Mouse (Mus musculus): ENCODE results near the gene Ncdn.

Ncdn gene

DNA sequence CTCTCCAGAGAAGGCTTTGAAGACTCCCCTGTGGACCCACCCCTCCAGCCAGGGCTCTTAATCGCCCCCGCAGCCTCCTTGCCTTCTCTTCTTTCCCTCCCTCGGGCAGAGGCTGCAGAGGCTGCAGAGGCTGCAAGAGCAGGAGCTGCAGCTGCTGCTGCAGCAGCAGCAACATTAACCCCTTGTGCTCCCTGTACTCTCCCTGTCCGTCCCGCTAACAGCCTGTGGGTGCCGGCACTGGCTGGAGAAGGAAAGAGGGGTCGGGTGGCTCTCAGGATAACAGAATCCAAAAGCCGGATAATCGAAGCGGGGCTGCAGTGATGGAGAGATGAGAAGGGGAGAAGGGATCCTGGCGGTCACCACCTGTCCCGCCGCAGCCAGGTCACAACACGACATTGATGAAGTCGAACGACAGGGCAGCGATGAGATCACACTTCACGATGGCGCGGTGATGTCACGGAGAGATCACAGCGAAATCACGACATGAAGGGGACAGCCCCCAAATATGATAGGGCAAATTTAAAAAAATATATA lies 563 bp downstream of the Ncdn start:
- no peak for DNase-seq (ENCODE audit: low read depth, low spot score)

- DNase-seq (ENCODE audit: low read depth, low spot score) = no peak
Observed at GRCm38 (mm10) chr4:126752024-126752607, 1.1 kb downstream of the Ncdn start.

- DNase-seq (ENCODE audit: low read depth, low spot score) = no peak
Observed at GRCm38 (mm10) chr4:126751556-126752023, 1.6 kb downstream of the Ncdn start.

- no peak for DNase-seq (ENCODE audit: low read depth, low spot score)
Observed at GRCm38 (mm10) chr4:126750863-126751555, 2.2 kb downstream of the Ncdn start.

DNA sequence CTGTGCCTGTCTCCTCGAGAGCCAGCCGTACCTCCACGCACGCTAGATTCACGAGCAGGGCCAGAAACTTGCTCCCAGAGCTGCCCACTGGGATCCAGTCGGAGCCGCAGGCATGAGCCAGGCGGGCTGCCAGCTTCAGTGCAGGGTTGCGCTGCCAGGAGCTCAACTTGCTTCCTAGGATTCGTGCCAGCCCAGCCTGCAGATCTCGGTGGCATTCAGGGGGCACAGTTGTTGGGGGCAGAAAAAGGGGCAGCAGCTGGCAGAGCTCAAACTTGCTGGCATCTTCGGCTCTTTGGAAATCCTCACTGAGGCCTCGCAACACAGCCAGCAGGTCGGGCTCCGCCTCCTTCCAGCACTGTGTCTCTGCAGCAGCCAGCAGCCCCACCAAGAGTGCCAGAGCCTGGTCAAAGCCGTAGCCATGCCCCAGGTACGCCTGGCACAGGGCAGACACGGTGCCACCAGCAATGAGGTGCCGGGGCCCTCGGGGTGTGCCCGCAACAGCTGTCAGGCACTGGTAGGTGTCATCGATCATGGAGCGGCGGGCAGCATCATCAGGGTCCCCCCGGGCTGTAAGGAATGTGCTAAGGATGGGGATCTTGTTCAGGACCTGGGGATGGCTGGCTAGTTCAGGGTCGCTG lies 3.1 kb downstream of the Ncdn start:
- DNase-seq (ENCODE audit: low read depth, low spot score) = no peak

- no peak for DNase-seq (ENCODE audit: low read depth, low spot score)
Observed at GRCm38 (mm10) chr4:126749553-126749952, 3.7 kb downstream of the Ncdn start.

DNA sequence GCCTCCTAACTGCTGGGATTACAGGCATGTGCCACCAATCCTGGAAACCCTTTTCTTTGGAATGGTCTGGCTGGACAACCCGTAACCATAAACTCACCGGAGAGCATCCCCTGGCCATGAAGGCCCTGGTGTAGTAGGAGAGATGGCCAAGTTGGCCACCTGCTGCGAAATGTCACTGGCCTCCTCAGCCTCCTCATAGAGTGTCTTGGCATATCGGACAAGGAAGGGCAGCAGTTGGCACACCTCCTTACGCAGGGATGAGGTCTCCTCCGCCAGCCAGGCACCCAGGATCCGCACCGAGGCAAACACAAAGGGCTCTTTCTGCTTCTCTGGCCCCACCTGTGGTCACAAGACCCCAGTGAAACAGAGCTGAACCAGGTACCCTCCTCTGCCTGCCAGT lies 4.9 kb downstream of the Ncdn start:
- DNase-seq (ENCODE audit: low read depth, low spot score) = no peak

DNA sequence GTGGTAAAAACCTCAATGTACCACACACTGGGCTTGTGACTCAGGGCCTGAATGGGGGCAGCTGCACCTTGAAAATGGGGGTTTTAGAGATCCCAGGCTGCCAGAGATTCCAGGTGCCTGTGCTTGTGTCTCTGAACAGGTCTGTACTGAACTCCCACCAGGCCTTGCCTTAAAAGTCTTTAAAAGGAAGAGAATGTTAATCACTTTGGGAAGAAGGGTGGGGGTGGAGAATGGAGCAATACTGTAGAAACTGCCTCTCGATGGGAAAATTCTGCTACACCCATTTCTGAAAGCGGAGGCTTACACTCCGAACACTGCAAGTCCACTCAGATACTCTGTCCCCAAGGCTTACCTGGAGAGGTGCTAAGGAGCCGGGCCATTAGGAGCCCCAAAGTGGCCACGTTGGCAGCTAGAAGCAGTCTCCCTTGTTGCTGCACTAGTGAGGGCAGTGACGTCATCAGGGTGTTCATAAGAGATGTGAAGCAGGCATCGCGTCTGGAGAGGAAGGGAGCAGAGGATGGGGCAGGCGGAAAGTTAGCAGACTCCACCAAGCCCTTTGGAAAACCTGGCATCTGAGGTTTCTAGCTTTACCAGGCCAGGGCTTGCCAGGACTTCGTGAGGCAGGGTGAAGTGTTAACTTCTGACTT lies 6.9 kb downstream of the Ncdn start:
- no peak for DNase-seq (ENCODE audit: low read depth, low spot score)

DNA sequence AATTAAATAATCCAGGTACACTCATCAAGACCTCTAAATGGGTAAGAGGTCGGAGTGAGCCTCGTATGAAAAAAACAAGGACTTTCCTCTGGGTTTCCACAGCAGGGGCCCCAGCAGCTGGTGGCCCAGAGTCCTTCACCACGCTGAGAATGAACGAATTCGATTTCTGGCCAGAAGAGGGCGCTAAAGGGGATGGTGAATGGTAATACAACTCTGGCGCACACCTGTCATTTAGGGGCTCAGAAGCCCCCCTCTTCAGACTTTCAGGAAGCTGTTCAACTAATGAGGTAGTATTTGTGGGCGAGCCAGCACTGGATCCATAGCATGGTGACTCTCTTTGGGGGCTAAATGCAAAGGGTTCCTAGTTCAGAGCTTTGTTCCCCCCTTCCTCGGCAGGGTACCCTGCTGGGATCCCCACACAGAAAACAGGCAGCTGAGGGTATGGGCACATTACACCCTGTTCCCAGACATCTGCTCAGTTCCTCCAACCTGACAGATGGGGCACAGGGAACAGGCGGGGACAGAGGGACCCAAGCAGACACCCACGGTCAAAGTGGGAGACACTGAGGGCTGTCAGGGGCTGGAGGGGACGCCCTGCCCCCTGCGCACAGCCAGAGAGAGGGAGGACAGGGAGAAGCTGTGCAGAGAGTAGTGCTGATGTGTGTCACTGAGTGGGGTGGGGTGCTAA lies 7.6 kb downstream of the Ncdn start:
- DNase-seq (ENCODE audit: low read depth, low spot score) = peak; percentile 58

DNA sequence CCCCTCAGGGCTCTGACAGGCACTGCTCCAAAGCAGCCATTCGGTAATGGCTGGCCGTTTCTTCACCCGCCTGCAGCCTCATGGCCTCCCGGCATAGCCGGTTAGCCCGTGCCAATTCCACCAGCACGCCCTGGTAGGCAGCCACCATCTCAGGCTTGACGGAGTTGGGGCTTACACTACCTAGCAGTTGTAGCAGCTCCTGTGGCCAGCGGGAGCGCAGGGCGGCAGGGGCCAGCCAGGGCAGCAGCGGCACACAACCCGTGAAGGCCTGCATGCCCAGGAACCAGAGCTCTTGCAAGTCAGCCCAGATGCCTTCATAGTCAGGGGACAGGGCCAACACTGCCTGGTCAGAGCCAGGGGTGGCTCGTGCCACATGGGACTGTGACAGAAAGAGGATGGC lies 8.4 kb downstream of the Ncdn start:
- no peak for DNase-seq (ENCODE audit: low read depth, low spot score)

- DNase-seq (ENCODE audit: low read depth, low spot score) = peak; percentile 57
Observed at GRCm38 (mm10) chr4:126743713-126744112, 9.5 kb downstream of the Ncdn start.

GRCm38 (mm10) chr4:126742976-126743375 lies 10.3 kb downstream of the Ncdn start:
- DNase-seq (ENCODE audit: low read depth, low spot score) = no peak

GRCm38 (mm10) chr4:126741448-126741847 lies 11.8 kb downstream of the Ncdn start:
- peak; percentile 87 for DNase-seq (ENCODE audit: low read depth, low spot score)

DNA sequence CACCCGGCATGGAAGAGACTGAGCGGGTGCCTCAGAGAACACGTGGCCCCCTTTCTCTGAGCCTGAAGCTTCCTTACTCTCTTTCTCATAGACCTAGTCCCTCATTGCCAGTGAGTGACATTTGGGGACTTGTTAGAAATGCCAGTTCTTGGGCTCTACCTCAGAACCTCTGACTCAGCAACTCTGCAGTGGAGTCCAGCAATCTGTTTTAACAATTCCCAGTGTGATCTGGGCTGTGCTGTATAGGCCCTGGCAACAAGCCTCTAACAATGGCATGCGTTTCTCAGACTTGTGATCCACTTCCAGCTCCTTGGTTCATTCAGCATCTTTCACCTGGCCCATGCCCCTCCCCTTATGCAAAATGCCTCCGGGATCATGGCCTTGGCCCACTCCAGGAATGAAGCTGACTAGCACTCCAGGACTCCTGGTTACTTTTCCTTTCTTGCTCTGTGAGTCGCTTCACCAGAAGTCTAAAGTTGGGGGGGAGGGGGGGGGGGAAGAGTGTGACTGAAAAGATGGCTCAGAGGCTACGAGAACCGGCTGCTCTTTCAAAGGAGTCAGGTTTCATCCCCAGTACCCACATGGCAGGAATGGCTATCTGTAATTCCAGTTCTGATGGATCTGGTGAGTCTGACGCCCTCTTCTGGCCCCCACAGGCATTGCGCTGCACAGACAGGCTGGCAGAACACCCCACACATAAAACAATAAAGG lies 13.1 kb downstream of the Ncdn start:
- peak; percentile 88 for DNase-seq (ENCODE audit: low read depth, low spot score)

DNA sequence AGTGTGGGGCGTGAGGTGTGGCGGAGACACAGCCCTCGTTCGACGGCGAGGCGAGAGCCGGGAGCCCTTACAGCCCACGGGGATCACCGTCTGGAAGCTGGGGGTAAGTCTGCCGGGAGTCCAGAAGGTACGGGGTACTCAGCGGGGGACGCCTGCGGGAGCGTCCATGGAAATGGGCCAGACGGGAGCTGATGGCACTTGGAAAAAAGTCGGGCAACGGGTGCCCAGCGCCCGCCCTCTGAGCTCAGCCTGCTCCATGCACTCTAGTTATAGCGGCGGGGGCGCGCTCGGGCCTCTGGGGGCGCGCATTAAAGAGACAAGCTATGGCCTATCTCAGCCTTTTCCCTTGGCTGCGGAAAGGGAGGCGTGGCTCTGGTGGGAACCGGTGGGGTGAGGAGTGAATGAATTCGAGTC lies 17.2 kb downstream of the Ncdn start, which contains the start of gene Tfap2e:
TSS of gene Tfap2e (minus strand) at position 240 of the 414 bp plus-strand sequence.
- peak; percentile 67 for DNase-seq (ENCODE audit: low read depth, low spot score)

- no peak for DNase-seq (ENCODE audit: low read depth, low spot score)
Observed at GRCm38 (mm10) chr4:126735382-126736000, 17.7 kb downstream of the Ncdn start.

- DNase-seq (ENCODE audit: low read depth, low spot score) = no peak
Observed at GRCm38 (mm10) chr4:126734700-126735381, 18.4 kb downstream of the Ncdn start.

DNA sequence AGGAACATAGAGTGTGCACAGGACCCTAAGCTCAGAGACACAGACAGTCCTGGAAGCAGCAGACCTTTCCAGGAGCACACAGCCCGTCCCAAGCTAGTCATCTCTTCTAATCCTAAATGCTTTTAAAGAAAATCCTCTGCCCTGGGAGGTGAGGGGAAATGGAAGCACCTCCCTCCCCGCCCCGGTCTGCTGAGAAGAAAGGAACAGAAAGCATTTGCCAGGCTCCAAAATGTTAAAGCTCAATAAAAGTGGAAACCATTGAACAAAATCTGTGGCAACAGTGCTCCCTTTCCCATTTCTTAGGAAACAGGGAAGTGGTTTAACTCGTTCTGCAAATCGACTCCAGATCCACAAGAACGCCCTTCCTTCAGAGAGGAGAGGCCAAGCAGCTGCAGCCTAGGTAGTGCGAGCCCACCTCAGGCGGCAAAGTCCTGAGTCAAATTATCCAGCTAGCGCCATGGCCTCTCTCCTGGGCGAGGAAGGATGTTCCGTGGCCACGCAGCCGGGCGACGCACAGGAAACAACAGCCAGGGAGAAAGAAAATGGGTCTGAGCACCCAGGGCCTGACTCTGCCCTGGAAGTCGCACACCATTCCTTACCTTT lies 19.1 kb downstream of the Ncdn start:
- DNase-seq (ENCODE audit: low read depth, low spot score) = no peak
